Mouse (Mus musculus) CH12.LX (cell line): ENCODE measurements around the gene Fig4.

Source experiments
- CHD1 ChIP-seq: IDR thresholded peaks from 2 replicates; pipeline ENCODE4 v1.6.1; 2012; ENCODE audit warnings: low read depth, low read length, improper control_type of control experiment, inconsistent platforms
- CTCF ChIP-seq, 2 experiments: IDR thresholded peaks in 1 of 2; conservative IDR thresholded peaks in 1 of 2; 2 replicates each; pipeline ENCODE4 v1.5.1; 2011 to 2012; ENCODE audit warnings: low read depth in 2 of 2, low read length in 2 of 2, improper control_type of control experiment in 1 of 2, inconsistent platforms in 1 of 2, mild to moderate bottlenecking in 1 of 2, moderate library complexity in 1 of 2
- ELF1 ChIP-seq: IDR thresholded peaks from 2 replicates; pipeline ENCODE4 v1.6.1; 2014; ENCODE audit warnings: low read depth, mild to moderate bottlenecking, inconsistent platforms, low read length, improper control_type of control experiment
- EP300 ChIP-seq: IDR thresholded peaks from 2 replicates; pipeline ENCODE4 v1.6.1; 2011; ENCODE audit warnings: low read length, improper control_type of control experiment
- MAFK ChIP-seq: IDR thresholded peaks from 2 replicates; pipeline ENCODE4 v1.6.1; 2011; ENCODE audit warnings: low read length, improper control_type of control experiment; ENCODE audit not compliant: insufficient replicate concordance
- MAX ChIP-seq: IDR thresholded peaks from 2 replicates; pipeline ENCODE4 v1.6.1; 2011; ENCODE audit warnings: low read length, improper control_type of control experiment
- POLR2AphosphoS2 ChIP-seq: IDR thresholded peaks from 2 replicates; pipeline ENCODE4 v1.6.1; 2011; ENCODE audit warnings: low read depth, low read length, improper control_type of control experiment
- RAD21 ChIP-seq: IDR thresholded peaks from 2 replicates; pipeline ENCODE4 v1.6.1; 2011; ENCODE audit warnings: low read depth, mild to moderate bottlenecking, low read length, improper control_type of control experiment, moderate library complexity
- SMC3 ChIP-seq: IDR thresholded peaks from 2 replicates; pipeline ENCODE4 v1.6.1; 2011; ENCODE audit warnings: low read depth, low read length, improper control_type of control experiment
- TCF12 ChIP-seq: IDR thresholded peaks from 2 replicates; pipeline ENCODE4 v1.6.1; 2014; ENCODE audit warnings: low read depth, mild to moderate bottlenecking, inconsistent platforms, low read length, improper control_type of control experiment
- USF1 ChIP-seq: IDR thresholded peaks from 2 replicates; pipeline ENCODE4 v1.6.1; 2014; ENCODE audit warnings: low read depth, mild to moderate bottlenecking, inconsistent platforms, low read length, improper control_type of control experiment
- USF2 ChIP-seq: conservative IDR thresholded peaks from 2 replicates; pipeline ENCODE4 v1.6.1; 2011; ENCODE audit warnings: low read depth, low read length, improper control_type of control experiment
- ZC3H11A ChIP-seq: IDR thresholded peaks from 2 replicates; pipeline ENCODE4 v1.6.1; 2012; ENCODE audit warnings: low read depth, mild to moderate bottlenecking, inconsistent platforms, low read length, improper control_type of control experiment
- ZNF384 ChIP-seq: IDR thresholded peaks from 2 replicates; pipeline ENCODE4 v1.6.1; 2012; ENCODE audit warnings: low read depth, low read length, improper control_type of control experiment, inconsistent platforms

DNA sequence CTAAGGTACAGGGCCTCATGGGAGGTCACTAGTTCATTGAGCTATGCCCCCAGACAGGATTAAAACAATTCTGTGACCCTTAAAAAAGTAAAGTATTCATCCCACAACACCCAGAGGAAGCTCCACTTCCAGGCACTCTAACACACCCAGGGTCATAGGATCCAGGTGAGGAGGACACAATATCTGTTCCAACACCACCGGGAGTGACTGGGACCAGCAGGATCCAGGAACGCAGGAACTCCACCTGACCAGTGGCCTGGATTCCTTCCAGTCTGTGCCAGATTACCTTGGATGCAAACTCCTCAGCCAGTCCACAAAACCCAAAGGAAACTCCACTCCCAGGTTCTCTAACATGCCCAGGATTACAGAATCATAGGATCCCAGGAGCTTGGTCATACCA, 145.8 kb downstream of the Fig4 start:
- TF ChIP-seq CHD1 (no peak), ZNF384 (no peak), USF1 (no peak), CTCF (conservative IDR thresholded peaks at IDR 0.05 in 1 of 2, IDR thresholded peaks at IDR 0.05 in 1 of 2; ENCODE audit: low read depth in 2 of 2, low read length in 2 of 2) (no peak), POLR2AphosphoS2 (no peak), MAFK (no peak), ELF1 (no peak), SMC3 (no peak), RAD21 (no peak), USF2 (no peak), MAX (no peak), EP300 (no peak), TCF12 (no peak), ZC3H11A (no peak)
